Mouse (Mus musculus) erythroblast, embryonic 14.5 days (primary cell): Measurements from ENCODE around the gene Prkch.

ENCODE experiments used
- GATA1 ChIP-seq: IDR thresholded peaks from 2 replicates; pipeline ENCODE4 v1.6.1; 2012; ENCODE audit warnings: low read length, inconsistent platforms, mixed read lengths
- TAL1 ChIP-seq: IDR thresholded peaks from 3 replicates; pipeline ENCODE4 v1.6.1; 2012; ENCODE audit warnings: low read length, inconsistent platforms, mixed read lengths

DNA sequence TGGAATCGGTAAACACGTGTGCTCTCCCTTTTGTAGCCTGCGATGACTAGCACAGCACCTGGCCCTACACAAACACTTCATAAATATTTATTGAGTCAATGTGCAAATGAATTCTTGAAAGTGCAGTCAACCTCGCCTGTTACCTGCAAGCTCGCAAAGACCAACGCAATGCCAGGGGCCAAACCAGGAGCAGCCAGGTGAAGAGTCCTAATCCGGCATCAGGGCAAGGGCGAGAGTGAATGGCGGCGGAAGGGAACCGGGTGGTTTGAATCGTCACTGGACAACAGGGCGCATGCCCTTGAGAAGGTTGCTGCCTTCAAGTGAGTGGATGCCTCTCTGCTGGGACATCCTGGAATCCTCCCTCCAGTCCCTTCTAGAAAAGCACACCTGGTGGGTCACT lies 208.6 kb downstream of the Prkch start:
- no peak for TF ChIP-seq GATA1
- TF ChIP-seq TAL1 = no peak
